Mouse (Mus musculus): Measurements from ENCODE around the gene Rbm7.

DNA sequence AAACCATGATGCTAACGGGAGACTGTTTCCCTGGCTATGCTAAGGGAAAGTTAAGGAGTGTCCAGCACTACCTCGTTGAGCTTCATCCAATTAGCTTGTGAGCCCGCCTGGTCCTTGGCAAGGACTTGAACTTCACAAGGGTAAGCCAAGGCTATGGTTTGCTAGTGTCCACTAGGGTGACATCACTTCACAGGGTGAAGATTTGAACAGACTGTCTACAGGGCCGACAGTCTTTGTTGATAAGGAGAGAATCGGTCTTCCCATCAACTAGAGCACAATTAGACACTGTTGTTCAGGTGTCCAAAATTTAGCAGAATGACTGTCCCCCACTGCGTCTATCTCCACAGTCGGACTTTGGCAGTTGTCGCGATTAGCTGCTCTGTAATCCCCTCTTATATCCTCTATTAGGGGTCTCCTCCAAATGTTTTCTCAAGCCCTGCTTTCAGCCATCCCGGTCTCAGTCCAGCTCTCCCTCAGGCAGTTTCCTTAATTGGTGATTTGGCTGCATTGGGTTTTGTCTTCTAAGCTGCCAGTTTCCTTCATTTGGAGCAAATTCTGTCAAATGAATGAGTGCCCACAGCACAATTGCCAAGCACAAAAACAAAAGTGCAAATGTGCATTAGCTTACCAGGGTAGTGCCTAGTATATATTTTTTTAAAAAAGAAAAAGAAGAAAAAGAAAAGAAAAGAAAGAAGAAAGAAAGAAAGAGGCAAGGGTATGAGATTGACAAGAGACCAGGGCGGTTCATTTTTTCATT lies 21.7 kb upstream of the Rbm7 start:
- no peak for TF ChIP-seq ZKSCAN1 (IDR thresholded peaks at IDR 0.05; ENCODE audit: borderline replicate concordance, low read depth, low read length)
- no peak for TF ChIP-seq CTCF (conservative IDR thresholded peaks at IDR 0.05 in 1 of 2, IDR thresholded peaks at IDR 0.05 in 1 of 2; ENCODE audit: low read depth in 2 of 2, low read length in 2 of 2)

Measured in CH12.LX (cell line).